Mouse (Mus musculus): ENCODE data around the gene Defb9. TPM values are rescaled to one million over a fixed set of nuclear protein-coding genes. Genes with fewer than 3 reads are reported as not detected.
"Not testable (repeated sequence)": the region's sequence is repeated elsewhere in the genome, so short reads cannot be mapped to it uniquely, and the experiment has no call there.

The Defb9 gene
- polyA plus RNA-seq (2016; fragmentation: Nextera tagmentation; extraction: Ambion mirVana), result not detected in 2 replicates

DNA sequence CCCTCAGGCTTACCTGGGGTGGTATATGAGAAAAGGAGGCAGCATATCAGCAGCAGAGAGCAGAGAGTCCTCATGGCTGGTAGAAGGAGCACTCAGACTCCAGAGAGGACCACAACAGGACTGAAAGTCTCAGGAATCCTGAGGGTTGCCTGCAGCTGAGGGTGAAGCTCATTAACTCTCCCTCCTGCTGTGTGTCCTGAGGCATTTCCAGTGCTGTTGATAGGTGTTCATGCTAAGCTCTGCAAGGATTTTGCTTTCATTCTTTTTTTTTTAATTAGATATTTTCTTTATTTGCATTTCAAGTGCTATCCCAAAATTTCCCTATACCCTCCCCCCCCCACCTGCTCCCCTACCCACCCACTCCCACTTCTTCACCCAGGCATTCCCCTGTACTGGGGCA, at the start of gene Defb9:
TSS of gene Defb9 (minus strand) at position 101 of the 400 bp plus-strand sequence.
- not testable (repeated sequence) for H3K9ac ChIP-seq; H3K4me2 ChIP-seq; H3K36me3 ChIP-seq; H3K4me3 ChIP-seq; H3K9me3 ChIP-seq (replicated peaks); H3K4me1 ChIP-seq (replicated peaks); ATAC-seq (ENCODE audit: insufficient number of reproducible peaks, low FRiP score); H3K27me3 ChIP-seq (replicated peaks); H3K27ac ChIP-seq (ENCODE audit: poor library complexity, severe bottlenecking)

DNA sequence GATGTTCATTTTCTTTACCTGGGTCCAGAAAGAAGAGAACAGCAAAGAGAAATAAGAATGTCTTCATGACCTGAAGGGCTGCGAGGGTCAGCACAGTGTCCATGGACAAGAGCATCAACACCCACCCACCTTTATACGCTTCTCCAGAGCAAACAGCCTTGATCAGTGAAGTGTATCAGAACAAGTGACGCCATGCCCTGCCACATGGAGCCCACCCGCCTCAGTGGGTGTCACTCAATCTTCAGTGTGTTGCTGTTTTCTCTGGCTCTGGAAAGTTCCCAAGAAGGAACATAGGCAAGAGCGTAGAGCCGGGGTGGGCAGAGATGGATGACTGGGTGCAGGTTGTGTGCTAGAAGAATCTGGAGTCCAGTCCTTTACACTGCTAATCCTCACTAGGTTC, 47.4 kb upstream of the Defb9 start, which contains the start of gene Defb15:
TSS of gene Defb15 (minus strand) at position 101 of the 400 bp plus-strand sequence.
- no peak within 1 kb of the TSS for H3K4me3 ChIP-seq
- no peaks in the 10 kb centered on the region for H3K4me1 ChIP-seq (replicated peaks)
- WGBS, result 86% methylated on average over 6 of the region's 6 CpGs
- no peak within 1 kb of the TSS for H3K4me2 ChIP-seq
- H3K27ac ChIP-seq (ENCODE audit: poor library complexity, severe bottlenecking), result no peak within 1 kb of the TSS
- no peaks in the 10 kb centered on the region for H3K27me3 ChIP-seq (replicated peaks)
- H3K36me3 ChIP-seq, result no peaks in the 10 kb centered on the region
- H3K9ac ChIP-seq, result no peak within 1 kb of the TSS
- no peak for ATAC-seq (ENCODE audit: insufficient number of reproducible peaks, low FRiP score)
- H3K9me3 ChIP-seq (replicated peaks), result no peaks in the 10 kb centered on the region; the same call in 1 of the 2 replicates

DNA sequence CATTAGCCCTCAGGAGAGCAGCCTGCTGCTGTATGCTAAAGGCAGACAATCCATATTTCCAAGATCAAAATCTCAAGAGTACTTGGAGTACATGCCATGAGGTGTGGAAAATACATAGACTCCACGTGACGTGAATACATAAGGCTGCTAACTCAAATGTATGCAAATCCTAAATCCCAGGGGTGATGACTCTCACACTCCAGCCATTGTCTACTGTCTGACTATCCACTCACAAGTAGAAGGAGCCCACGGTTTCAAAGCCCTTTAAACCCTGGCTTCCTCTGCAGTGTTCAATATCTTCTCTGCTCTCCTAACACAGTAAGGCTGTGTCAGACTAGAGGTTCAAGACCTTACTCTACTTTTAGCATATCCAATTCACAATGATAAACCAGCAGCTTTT, 45.5 kb upstream of the Defb9 start:
- not testable (repeated sequence) for H3K27ac ChIP-seq (ENCODE audit: poor library complexity, severe bottlenecking); ATAC-seq (ENCODE audit: insufficient number of reproducible peaks, low FRiP score); H3K9ac ChIP-seq

DNA sequence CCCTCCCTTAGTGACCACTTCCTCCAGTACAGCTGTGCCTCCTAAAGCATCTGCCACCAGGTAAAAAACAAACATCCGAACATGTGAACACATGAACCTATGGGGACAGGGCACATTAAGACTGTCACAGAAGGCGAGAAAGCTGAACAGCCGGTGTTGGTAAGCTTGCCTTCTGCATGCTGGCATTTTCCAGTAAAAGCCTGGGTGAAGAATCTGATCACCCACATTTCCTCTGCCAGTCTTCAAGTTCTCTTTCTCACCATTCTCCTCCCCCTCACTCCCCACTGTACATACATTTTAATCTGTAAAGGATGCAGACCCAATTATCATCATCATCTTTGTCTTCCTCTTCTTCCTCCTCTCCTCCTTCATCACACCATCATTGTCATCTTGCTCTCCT, 30.4 kb upstream of the Defb9 start:
- H3K4me3 ChIP-seq, result no peak overlapping the region
- WGBS, result 76% methylated on average over 3 of the region's 3 CpGs
- no peaks in the 10 kb centered on the region for H3K36me3 ChIP-seq
- no peak overlapping the region for H3K27ac ChIP-seq (ENCODE audit: poor library complexity, severe bottlenecking)
- ATAC-seq (ENCODE audit: insufficient number of reproducible peaks, low FRiP score), result no peak
- no peaks in the 10 kb centered on the region for H3K27me3 ChIP-seq (replicated peaks)
- H3K4me1 ChIP-seq (replicated peaks), result no peaks in the 10 kb centered on the region
- no peak overlapping the region for H3K9ac ChIP-seq
- H3K4me2 ChIP-seq, result no peak overlapping the region
- H3K9me3 ChIP-seq (replicated peaks), result no peaks in the 10 kb centered on the region

More for the DNA sequence above, 45.5 kb upstream of the Defb9 start:
- not testable (repeated sequence) for H3K9me3 ChIP-seq (replicated peaks); H3K4me2 ChIP-seq; H3K4me1 ChIP-seq (replicated peaks); H3K27me3 ChIP-seq (replicated peaks); H3K36me3 ChIP-seq; H3K4me3 ChIP-seq
- 79% methylated on average over 3 of the region's 3 CpGs for WGBS

DNA sequence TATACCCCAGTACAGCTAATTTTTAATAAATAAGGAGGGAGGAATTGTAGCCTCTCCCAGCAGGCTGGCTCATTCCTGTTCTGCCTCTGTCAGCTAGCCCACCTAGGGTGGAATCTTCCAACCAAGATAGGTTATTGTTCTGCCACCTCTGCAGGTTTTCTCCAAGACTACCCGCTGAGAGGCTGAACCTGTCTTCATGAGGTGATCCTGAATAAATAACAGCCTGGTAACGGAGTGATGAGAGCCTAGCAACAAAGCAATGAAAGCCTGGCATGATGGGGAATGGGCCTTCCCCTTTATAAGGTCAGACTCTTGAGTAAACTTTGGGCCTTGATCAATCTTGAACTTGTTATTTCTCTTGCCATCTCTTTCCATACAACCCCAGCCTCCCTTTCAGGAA, 27.3 kb upstream of the Defb9 start:
- H3K9ac ChIP-seq, result no peak overlapping the region
- no peaks in the 10 kb centered on the region for H3K9me3 ChIP-seq (replicated peaks)
- no peaks in the 10 kb centered on the region for H3K27me3 ChIP-seq (replicated peaks)
- H3K4me1 ChIP-seq (replicated peaks), result no peaks in the 10 kb centered on the region
- no peak overlapping the region for H3K4me3 ChIP-seq
- ATAC-seq (ENCODE audit: insufficient number of reproducible peaks, low FRiP score), result no peak
- WGBS, result 30% methylated on average over 2 of the region's 2 CpGs
- no peaks in the 10 kb centered on the region for H3K36me3 ChIP-seq
- H3K4me2 ChIP-seq, result no peak overlapping the region
- H3K27ac ChIP-seq (ENCODE audit: poor library complexity, severe bottlenecking), result no peak overlapping the region

DNA sequence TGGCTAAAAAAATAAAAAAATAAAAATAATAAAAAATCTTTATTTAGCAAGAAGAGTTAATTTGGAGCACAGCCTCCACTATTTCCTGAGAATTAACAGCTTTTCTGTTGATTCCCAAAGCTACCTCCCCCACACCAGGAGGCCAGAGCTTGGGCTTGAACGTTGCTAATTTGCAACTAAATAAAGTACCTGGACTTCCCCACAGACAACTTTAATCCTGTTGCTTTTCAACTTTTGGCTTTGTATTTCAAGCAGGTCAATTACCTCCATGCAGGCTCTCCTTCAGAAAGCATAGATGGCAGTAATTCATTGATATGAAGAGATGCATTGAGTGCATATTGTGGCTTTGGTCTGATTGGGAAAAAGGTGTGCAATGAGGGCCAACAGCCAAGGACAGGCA, 26.7 kb upstream of the Defb9 start:
- Histone ChIP-seq H3K4me1 (replicated peaks) (no peaks in the 10 kb centered on the region), H3K36me3 (no peaks in the 10 kb centered on the region), H3K9me3 (replicated peaks) (no peaks in the 10 kb centered on the region), H3K4me3 (no peak overlapping the region), H3K9ac (no peak overlapping the region), H3K27me3 (replicated peaks) (no peaks in the 10 kb centered on the region), H3K4me2 (no peak overlapping the region), H3K27ac (ENCODE audit: poor library complexity, severe bottlenecking) (no peak overlapping the region)
- ATAC-seq (ENCODE audit: insufficient number of reproducible peaks, low FRiP score), result no peak
- WGBS, result 7% methylated on average over 1 of the region's 1 CpGs

DNA sequence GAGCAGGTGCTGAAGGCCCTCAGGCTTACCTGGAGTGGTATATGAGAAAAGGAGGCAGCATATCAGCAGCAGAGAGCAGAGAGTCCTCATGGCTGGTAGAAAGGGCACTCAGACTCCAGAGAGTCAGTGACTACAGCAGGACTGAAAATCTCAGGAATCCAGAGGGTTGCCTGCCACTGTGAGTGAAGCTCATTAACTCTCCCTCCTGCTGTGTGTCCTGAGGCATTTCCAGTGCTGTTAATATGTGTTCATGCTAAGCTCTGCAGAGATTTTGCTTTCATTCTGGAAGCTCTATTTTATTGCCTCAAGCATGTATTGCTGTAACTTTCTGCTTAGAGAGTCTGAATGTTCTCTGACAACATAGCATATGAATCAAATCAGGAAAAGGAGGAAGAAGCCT, 21.1 kb upstream of the Defb9 start, which contains the start of gene Defb11:
TSS of gene Defb11 (minus strand) at position 123 of the 400 bp plus-strand sequence.
- ATAC-seq (ENCODE audit: insufficient number of reproducible peaks, low FRiP score); H3K9ac ChIP-seq; H3K4me3 ChIP-seq: not testable (repeated sequence)

DNA sequence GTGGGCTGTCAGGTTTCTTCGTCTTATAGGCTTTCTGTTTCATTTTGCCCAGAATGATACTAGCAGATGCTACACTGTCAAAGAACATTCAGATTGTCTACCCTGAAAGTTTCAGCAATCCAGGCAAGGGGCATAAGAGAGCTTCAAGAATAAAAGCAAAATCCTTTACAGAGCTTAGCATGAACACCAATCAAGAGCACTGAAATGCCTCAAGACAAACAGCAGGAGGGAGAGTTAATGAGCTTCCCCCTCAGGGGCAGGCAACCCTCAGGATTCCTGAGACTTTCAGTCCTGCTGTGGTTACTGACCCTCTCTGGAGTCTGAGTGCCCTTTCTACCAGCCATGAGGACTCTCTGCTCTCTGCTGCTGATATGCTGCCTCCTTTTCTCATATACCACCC, 26.6 kb downstream of the Defb9 start, which contains the start of gene Defb10:
TSS of gene Defb10 (plus strand) at position 316 of the 400 bp plus-strand sequence.
- H3K9me3 ChIP-seq (replicated peaks); H3K36me3 ChIP-seq; H3K27me3 ChIP-seq (replicated peaks); ATAC-seq (ENCODE audit: insufficient number of reproducible peaks, low FRiP score); H3K27ac ChIP-seq (ENCODE audit: poor library complexity, severe bottlenecking); H3K9ac ChIP-seq; H3K4me1 ChIP-seq (replicated peaks); H3K4me3 ChIP-seq; H3K4me2 ChIP-seq: not testable (repeated sequence)
- WGBS, result 61% methylated on average over 1 of the region's 1 CpGs

More for the DNA sequence above, 21.1 kb upstream of the Defb9 start, which contains the start of gene Defb11:
- H3K4me1 ChIP-seq (replicated peaks); H3K4me2 ChIP-seq; H3K27me3 ChIP-seq (replicated peaks); H3K27ac ChIP-seq (ENCODE audit: poor library complexity, severe bottlenecking); H3K36me3 ChIP-seq; H3K9me3 ChIP-seq (replicated peaks): not testable (repeated sequence)

Other genes starting within 250 kb of the Defb9 start
- not detected in 2 replicates for gene Defa17, start 229.6 kb downstream of the Defb9 start, polyA plus RNA-seq (2016; fragmentation: Nextera tagmentation; extraction: Ambion mirVana)
- gene Defa34, start 219.6 kb downstream of the Defb9 start, polyA plus RNA-seq (2016; fragmentation: Nextera tagmentation; extraction: Ambion mirVana), result not detected in 2 replicates
- not detected in 2 replicates for gene AY761184, start 181.8 kb downstream of the Defb9 start, polyA plus RNA-seq (2016; fragmentation: Nextera tagmentation; extraction: Ambion mirVana)
- gene Defa24, start 150.9 kb downstream of the Defb9 start, polyA plus RNA-seq (2016; fragmentation: Nextera tagmentation; extraction: Ambion mirVana), result not detected in 2 replicates
- not detected in 2 replicates for gene Defb50, start 61.9 kb downstream of the Defb9 start, polyA plus RNA-seq (2016; fragmentation: Nextera tagmentation; extraction: Ambion mirVana)
- gene Defb2, start 45.5 kb downstream of the Defb9 start, polyA plus RNA-seq (2016; fragmentation: Nextera tagmentation; extraction: Ambion mirVana), result not detected in 2 replicates
- not detected in 2 replicates for gene Defb10, start 26.5 kb downstream of the Defb9 start, polyA plus RNA-seq (2016; fragmentation: Nextera tagmentation; extraction: Ambion mirVana)
- gene Defb11, start 21.0 kb upstream of the Defb9 start, polyA plus RNA-seq (2016; fragmentation: Nextera tagmentation; extraction: Ambion mirVana), result not detected in 2 replicates
- not detected in 2 replicates for gene Defb15, start 47.3 kb upstream of the Defb9 start, polyA plus RNA-seq (2016; fragmentation: Nextera tagmentation; extraction: Ambion mirVana)
- gene Defb35, start 52.9 kb upstream of the Defb9 start, polyA plus RNA-seq (2016; fragmentation: Nextera tagmentation; extraction: Ambion mirVana), result not detected in 2 replicates
- gene Defb13, start 61.3 kb upstream of the Defb9 start, polyA plus RNA-seq (2016; fragmentation: Nextera tagmentation; extraction: Ambion mirVana), result not detected in 2 replicates
- not detected in 2 replicates for gene Fam90a1a, start 73.3 kb upstream of the Defb9 start, polyA plus RNA-seq (2016; fragmentation: Nextera tagmentation; extraction: Ambion mirVana)
- not detected in 2 replicates for gene Ccdc70, start 84.4 kb upstream of the Defb9 start, polyA plus RNA-seq (2016; fragmentation: Nextera tagmentation; extraction: Ambion mirVana)
- gene Atp7b, start 174.9 kb upstream of the Defb9 start, polyA plus RNA-seq (2016; fragmentation: Nextera tagmentation; extraction: Ambion mirVana), result 2.4 and 2.9 TPM in 2 replicates
- 27.9 and 29.1 TPM in 2 replicates for gene Alg11, start 175.3 kb upstream of the Defb9 start, polyA plus RNA-seq (2016; fragmentation: Nextera tagmentation; extraction: Ambion mirVana)
- gene Nek5, start 239.6 kb upstream of the Defb9 start, polyA plus RNA-seq (2016; fragmentation: Nextera tagmentation; extraction: Ambion mirVana), result 0.11 TPM in 1 of 2 replicates, not detected in the other